Mouse (Mus musculus): ENCODE measurements around the gene Smim15.

DNA sequence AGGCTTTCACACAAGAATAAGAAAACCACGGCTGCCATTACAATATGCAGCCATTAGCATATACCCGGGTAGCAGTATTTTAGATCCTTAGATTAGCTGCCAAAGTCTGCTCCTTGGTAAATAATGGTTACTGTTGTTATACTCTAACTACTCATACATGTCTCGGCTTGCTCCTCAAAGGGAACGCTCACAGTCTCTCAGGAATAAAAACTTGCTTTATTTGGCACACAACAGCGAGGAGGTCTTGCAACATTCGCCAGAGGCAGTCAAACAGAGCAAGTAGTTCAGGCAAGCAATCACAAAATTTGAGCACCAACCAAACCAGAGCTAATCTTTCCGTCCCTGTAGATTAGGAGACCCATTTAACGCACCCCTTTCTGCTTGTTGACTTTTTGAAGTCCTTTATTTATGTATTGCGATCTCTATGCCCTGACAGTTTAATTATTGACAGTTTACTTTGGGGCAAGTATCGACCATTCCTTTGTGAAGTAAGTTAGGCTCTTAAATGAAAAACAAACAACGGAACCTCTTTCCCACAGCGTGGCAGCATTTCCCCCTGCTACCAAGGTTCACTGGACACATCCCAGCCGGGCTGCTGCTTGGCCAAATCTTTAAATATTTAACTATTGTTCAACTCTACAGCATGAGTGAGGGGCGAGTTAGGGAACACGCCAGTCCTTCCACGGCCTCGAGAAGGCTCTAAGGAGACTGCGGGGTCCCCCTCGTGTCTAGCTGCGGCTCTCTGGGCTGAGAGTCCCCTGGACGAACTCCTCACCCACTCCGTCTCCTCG lies 620 bp upstream of the Smim15 start:
- no peak for TF ChIP-seq TAL1 (IDR thresholded peaks at IDR 0.05; ENCODE audit: low read length)
- no peak for TF ChIP-seq GATA1 (IDR thresholded peaks at IDR 0.05; ENCODE audit: low read length)
